Mouse (Mus musculus) liver, adult 2 months (tissue): ENCODE data around the gene Wipf3.

ENCODE experiments used
- CTCF ChIP-seq: fragments of 200-500 bp; IDR thresholded peaks from 2 replicates; pipeline ENCODE4 v1.5.1; 2011; ENCODE audit warnings: low read depth, low read length, control low read depth
- POLR2A ChIP-seq: fragments of 200-500 bp; IDR thresholded peaks from 2 replicates; pipeline ENCODE4 v1.6.1; 2011; ENCODE audit warnings: low read length, control low read depth; ENCODE audit not compliant: insufficient read depth; ENCODE audit errors: extremely low read depth

GRCm38 (mm10) chr6:54507808-54508207, 78.4 kb downstream of the Wipf3 start:
- TF ChIP-seq CTCF (no peak), POLR2A (no peak)
